Mouse (Mus musculus): ENCODE measurements at regions not wholly inside any gene's neighbourhood (a gene's known extent, or its start where the extent isn't known, plus 50 kb on each side); places are given as distances from the start of the nearest gene placed in this dataset.
A peak's percentile ranks its signal among the peaks of the same experiment; 100 is the strongest.

- no peak for DNase-seq (ENCODE audit: low read depth, low spot score)
These were observed 349.9 kb downstream of the Nr2f2 start for GRCm38 (mm10) chr7:70016611-70017010.

DNA sequence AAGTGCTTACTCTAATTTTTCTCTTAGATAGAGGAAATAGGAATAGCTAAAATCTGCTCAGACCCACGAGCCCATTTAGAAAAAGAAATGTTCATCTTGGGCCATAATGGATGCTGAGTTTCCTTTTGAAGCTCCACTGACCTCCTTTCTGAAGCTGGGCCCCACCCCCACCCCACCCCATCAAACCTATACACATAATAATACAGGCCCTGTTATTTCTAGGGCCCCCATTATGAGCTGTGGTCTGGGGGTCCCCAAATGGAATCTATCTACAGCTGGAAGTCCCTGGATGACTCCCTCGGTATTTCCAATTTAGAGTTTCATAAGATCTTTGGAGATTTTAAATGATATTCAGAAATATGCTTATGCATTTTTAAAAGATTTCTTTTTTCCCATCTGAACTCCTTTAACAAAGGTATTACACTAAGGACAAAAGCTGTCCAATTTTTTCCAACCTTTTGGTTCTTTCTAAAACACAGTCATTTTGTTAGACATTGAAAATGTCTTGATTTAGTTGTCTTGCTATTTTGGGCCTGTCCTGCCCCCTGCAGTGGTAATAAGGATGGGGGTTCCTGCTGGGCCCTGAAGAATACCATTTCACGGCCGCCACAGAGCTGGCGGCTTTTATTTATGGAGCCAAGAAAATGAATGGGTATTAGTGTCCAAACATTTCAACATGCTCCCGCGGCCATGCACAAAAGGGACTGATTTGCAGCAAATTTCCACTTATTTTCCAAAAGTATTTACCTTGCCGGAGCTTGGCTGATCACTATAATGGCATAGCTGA, 363.1 kb downstream of the Nr2f2 start:
- DNase-seq (ENCODE audit: low read depth, low spot score), result no peak

DNA sequence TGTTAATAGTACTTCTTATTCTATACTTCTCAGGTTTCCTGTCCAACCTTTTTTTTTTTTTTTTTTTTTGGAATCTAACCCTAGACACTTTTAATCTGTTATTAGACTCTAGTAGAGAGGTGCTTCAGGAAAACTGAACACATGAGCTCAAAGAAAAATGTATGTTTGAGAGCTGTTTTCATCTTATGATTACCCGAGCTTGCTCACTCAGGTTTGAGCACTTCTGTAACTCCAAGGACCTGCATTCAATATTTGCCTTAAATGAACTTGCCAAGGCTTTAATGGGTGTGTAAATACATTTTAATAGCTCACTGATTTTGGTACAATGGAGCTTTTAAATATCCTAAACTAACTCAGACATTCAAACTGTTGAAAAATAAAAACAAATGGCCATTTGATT, 367.8 kb downstream of the Nr2f2 start:
- no peak for DNase-seq (ENCODE audit: low read depth, low spot score)

GRCm38 (mm10) chr7:69994540-69995303, 371.8 kb downstream of the Nr2f2 start:
- no peak for DNase-seq (ENCODE audit: low read depth, low spot score)

- peak; percentile 3 for DNase-seq (ENCODE audit: low read depth, low spot score)
These were observed 373.9 kb downstream of the Nr2f2 start for GRCm38 (mm10) chr7:69992383-69993327.

DNA sequence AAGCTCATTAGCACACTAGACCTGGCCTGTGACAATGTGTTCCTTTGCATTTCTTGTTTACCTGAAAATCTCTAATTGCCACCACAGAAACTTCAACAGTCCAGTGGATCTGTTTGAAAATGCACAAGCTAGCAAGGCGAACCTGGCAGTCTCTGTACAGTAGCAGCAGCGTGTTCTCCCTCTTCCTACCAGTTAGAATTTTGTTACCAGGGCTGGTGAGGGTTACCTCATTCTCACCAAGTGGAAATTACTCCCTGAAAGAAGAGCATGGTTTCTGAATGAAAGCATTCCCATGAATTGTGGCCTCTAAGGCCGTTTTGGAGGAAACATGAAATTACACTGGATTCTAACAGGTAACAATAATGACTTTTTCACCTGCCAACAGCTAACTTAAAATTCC, 374.6 kb downstream of the Nr2f2 start:
- DNase-seq (ENCODE audit: low read depth, low spot score), result no peak

DNA sequence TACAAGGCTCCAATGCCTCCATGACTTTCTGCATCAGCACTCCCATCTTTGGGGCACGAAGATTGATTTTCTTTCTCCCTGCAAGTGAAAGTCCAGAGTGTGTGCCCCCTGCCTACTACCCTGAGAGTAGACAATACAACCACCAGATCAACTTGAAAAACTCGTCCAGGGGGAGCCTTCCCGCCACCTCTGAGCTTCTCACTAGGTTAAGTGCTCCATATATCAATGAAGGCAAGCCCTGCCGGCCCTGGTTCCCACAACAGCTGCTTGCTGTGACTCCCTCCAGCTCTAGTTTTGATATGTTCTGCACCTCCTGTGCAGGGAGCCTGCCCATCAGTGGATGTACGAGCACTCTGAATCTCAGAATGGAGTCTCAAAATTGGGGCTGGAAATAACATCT, 377.8 kb downstream of the Nr2f2 start:
- DNase-seq (ENCODE audit: low read depth, low spot score), result no peak

DNA sequence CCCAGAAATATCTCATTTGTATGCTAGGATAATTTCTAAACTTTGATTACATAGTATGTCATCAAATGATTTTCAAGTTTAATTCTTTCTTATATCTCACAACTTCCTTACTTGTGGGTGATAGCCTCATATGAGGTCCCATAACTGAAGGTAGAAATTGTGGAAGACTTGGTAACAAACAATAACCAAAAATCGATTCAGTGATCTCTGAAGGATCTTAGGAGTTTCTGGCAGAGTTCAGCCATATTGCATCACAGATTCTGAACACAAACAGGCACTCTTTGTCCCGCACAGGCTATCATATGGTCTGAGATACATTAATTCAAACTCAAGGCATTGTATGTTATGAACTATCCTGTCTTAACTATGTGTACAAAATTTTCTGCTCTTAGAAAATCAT, 385.2 kb downstream of the Nr2f2 start:
- no peak for DNase-seq (ENCODE audit: low read depth, low spot score)

GRCm38 (mm10) chr7:69976369-69976768, 390.2 kb downstream of the Nr2f2 start:
- no peak for DNase-seq (ENCODE audit: low read depth, low spot score)

- no peak for DNase-seq (ENCODE audit: low read depth, low spot score)
These were observed 402.5 kb downstream of the Nr2f2 start for GRCm38 (mm10) chr7:69964002-69964401.

GRCm38 (mm10) chr7:69950221-69950670, 416.3 kb downstream of the Nr2f2 start:
- DNase-seq (ENCODE audit: low read depth, low spot score), result peak; percentile 3

GRCm38 (mm10) chr7:69949647-69950121, 416.9 kb downstream of the Nr2f2 start:
- no peak for DNase-seq (ENCODE audit: low read depth, low spot score)

DNA sequence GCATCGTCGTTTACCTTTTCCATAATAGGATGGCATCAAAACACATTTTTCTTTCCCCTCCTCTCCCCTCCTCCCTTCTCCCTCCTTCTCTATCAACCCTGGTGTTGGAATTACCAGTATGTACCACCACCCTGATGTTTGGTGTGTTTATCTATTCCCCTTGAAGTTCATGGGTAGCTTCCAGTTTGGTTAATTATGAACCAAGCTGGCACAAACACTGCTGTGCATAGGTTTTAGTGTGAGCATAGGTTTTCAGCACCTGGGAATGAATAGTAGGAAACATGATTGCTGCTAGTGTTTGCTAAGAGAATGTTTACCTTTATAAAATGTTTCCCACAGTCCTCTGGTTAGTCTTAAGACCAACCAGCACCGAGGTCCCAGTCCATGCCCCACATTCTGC, 420.1 kb downstream of the Nr2f2 start:
- no peak for DNase-seq (ENCODE audit: low read depth, low spot score)

DNA sequence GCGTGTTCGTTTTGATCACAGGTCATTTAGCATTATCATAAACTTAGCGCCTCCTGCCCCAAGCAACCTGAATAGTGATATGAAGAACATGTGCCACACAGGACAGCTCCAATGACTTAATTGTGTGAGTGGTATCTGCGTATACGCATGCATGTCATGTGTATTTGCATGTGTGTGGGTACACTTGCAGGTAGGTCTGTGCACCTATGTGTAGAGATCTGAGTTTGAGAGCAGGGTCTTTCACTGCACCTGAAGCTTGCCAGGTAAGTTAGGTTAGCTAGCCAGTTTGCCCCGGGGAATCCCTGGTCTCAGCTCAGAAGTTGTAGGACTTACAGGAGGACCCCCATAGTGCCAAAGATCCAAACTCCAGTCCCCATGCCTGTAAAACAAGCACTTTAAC, 424.7 kb downstream of the Nr2f2 start:
- no peak for DNase-seq (ENCODE audit: low read depth, low spot score)

- DNase-seq (ENCODE audit: low read depth, low spot score), result no peak
These were observed 441.3 kb downstream of the Nr2f2 start for GRCm38 (mm10) chr7:69925261-69925660.

GRCm38 (mm10) chr7:69924551-69924950, 442.0 kb downstream of the Nr2f2 start:
- no peak for DNase-seq (ENCODE audit: low read depth, low spot score)

DNA sequence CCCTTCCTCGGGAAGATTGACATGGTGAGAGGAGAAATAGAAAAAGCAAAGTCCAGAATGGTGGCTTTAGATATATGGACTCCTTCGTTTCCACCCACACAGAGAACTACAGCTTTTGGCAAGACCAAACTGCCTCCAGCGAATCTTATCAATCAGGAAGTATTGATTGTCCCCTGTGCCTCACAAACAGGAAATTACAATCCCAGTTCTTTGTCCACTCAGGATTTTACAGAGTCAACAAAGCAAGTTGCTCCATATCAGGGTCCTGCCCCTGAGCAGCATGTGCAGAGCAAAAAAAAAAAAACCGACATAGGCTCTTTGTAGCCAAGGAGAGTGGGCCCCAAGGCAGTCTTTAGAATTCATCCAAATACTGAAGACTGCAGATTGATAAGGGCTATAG, 454.8 kb downstream of the Nr2f2 start:
- DNase-seq (ENCODE audit: low read depth, low spot score), result no peak

DNA sequence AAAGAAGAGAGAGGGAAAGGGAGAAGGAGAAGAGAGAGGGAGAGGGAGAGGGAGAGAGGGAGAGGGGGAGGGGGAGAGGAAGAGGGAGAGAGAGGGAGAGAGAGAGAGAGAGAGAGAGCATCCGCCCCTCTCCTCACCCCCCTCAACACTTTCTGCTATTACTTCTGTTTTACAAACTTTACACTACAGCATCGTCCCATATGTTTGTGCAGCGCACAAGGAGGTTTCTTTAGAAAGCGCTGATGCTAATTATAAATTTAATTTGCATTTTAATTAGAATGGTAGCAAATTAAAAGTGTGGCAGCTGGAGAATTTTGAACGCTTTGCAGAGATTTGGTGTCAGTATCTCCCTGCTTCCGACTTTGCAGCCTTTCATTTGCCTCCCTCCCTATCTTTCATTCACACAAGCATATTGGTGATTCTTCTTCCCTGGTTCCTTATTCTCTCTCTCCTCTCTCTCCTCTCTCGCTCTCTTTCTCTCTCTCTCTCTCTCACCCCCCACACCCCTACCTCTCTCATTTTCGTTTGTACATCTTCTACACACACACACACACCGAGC, 476.0 kb downstream of the Nr2f2 start:
- no peak for DNase-seq (ENCODE audit: low read depth, low spot score)

- no peak for DNase-seq (ENCODE audit: low read depth, low spot score)
These were observed 478.3 kb downstream of the Nr2f2 start for GRCm38 (mm10) chr7:69888251-69888650.

- DNase-seq (ENCODE audit: low read depth, low spot score), result no peak
These were observed 489.5 kb downstream of the Nr2f2 start for GRCm38 (mm10) chr7:69877031-69877430.

DNA sequence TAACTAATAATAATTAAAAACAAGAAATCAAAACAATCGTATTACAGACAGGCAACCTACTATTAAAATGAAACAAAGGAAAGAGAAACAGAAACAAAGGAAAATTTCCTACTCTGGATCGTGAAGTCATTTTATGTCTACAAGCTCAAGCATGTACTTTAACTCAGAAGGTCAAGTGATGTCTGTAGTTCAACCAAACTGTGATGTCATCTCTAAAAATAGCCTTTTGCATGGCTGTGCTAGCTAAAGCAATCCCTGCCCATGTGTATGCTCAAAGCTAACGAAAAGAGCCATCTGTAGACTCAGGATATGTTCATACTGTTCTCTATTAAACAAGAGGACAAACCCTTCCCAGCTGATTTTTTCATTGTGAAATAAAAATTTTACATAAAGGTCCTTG, 500.7 kb downstream of the Nr2f2 start:
- DNase-seq (ENCODE audit: low read depth, low spot score), result no peak
